Mouse (Mus musculus) thymus, adult 2 months (tissue): Measurements from ENCODE around the gene Gm37240.
"Not testable (repeated sequence)": the region's sequence is repeated elsewhere in the genome, so short reads cannot be mapped to it uniquely, and the experiment has no call there.

Source experiments
- CTCF ChIP-seq: fragments of 200-500 bp; IDR thresholded peaks from 2 replicates; pipeline ENCODE4 v1.5.1; 2012; ENCODE audit warnings: mild to moderate bottlenecking, control low read depth, low read length, moderate library complexity, borderline replicate concordance; ENCODE audit not compliant: control insufficient read depth, poor library complexity, insufficient read depth; ENCODE audit errors: extremely low read depth
- POLR2A ChIP-seq: fragments of 200-500 bp; IDR thresholded peaks from 2 replicates; pipeline ENCODE4 v1.6.1; 2012; ENCODE audit warnings: mild to moderate bottlenecking, low read length, control low read depth, moderate library complexity; ENCODE audit not compliant: control insufficient read depth, poor library complexity, insufficient read depth; ENCODE audit errors: extremely low read depth

GRCm38 (mm10) chr3:84648069-84648468, 1239.2 kb downstream of the Gm37240 start:
- TF ChIP-seq CTCF, POLR2A: not testable (repeated sequence)
